Mouse (Mus musculus) lung, adult 2 months (tissue): ENCODE measurements at regions not wholly inside any gene's neighbourhood (a gene's known extent, or its start where the extent isn't known, plus 50 kb on each side); places are given as distances from the start of the nearest gene placed in this dataset.

ENCODE experiments used
- DNase-seq: peaks from one replicate; pipeline ENCODE4 v3.0.0; 2022
- H3K4me1 ChIP-seq: fragments of 200-500 bp; 2 replicates; pipeline ENCODE4 v1.6.1; 2011; ENCODE audit warnings: low read length; ENCODE audit not compliant: control insufficient read depth, insufficient read depth
- H3K4me3 ChIP-seq: fragments of 200-500 bp; replicated peaks from 2 replicates; pipeline ENCODE3; 2011; ENCODE audit warnings: low read depth, mild to moderate bottlenecking, control low read depth, low read length; ENCODE audit errors: extremely low read depth
- CTCF ChIP-seq: fragments of 200-500 bp; IDR thresholded peaks from 2 replicates; pipeline ENCODE4 v1.5.1; 2011; ENCODE audit warnings: mild to moderate bottlenecking, low read length, control low read depth; ENCODE audit not compliant: insufficient read depth
- POLR2A ChIP-seq: fragments of 200-500 bp; IDR thresholded peaks from 2 replicates; pipeline ENCODE4 v1.6.1; 2011; ENCODE audit warnings: low read depth, mild to moderate bottlenecking, control low read depth, low read length, borderline replicate concordance; ENCODE audit errors: extremely low read depth
- WGBS: fragments of 180-500 bp; shearing (Covaris S2); methylation state at CpG from one replicate; pipeline ENCODE4 v1.1.7; 2018; 5-methylcytosine and 5-hydroxymethylcytosine counted together

DNA sequence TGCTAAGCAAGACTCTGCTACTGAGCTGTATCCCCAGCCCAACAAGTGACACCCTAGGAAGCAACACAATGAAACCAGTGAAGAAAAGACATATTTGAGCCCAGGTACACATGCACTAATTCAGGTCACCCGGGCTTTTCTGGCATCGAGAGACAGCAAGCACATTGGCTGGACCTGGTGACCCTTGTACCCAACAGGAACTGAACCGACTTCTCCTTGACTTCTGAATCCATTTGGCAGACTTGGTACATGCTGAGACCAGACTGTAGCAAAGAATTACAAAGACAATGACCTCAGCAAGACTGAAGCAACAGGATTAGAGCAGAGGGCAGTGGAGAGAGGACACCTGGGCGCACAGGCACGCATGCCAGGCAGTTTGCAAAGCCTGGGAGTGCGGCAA lies 79.1 kb downstream of the Sema4f start:
- no peak overlapping the region for H3K4me3 ChIP-seq
- H3K4me1 ChIP-seq = no peaks in the 10 kb centered on the region
- TF ChIP-seq POLR2A (no peak), CTCF (no peak)
- no peak for DNase-seq
- WGBS = 85% methylated on average over 6 of the region's 6 CpGs

DNA sequence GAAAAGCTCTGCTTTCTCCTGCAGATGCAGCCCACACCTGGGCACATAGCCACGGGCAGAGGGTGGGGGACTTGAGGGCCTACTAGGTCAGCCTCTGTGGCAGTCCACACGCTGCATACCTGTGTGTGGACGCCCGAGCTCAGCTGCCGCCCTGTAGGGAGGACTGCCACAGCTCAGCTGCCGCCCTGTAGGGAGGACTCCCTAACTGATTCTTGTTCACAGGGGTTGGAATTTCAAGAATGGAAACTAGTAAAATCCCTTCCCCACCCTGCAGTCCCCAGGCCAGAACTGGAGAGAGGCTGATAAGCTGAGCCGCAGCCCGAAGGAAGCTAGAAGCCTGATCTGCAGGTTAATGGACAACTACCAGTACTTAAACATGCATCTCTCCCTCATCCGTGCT lies 82.0 kb upstream of the Hk2 start:
- DNase-seq = no peak
- H3K4me3 ChIP-seq = no peak overlapping the region
- WGBS = 78% methylated on average over 9 of the region's 9 CpGs

DNA sequence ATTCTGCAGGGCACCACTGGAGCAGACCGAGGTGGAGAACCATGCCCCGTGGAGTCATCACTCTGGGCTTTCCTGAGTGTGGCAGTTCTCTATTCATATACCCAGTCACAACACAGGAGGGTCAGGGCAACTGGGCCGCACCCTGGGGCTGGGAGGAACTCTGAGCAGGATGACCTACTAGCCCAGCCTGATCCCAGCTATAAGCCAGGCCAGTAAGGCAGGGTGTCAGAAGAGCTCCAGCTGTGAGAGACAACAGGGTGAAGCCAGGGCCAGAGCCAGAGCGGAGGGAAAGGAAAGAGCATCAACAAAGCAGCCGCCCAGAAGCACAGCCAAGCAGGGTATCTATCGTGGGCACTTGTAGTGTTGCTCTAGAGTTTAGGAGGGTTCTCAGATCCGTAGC lies 81.1 kb upstream of the Hk2 start:
- no peak for DNase-seq
- H3K4me3 ChIP-seq = no peak overlapping the region
- no peaks in the 10 kb centered on the region for H3K4me1 ChIP-seq
- TF ChIP-seq CTCF = no peak
- 68% methylated on average over 7 of the region's 7 CpGs for WGBS

More for the DNA sequence above, 82.0 kb upstream of the Hk2 start:
- no peak for TF ChIP-seq POLR2A
- TF ChIP-seq CTCF = no peak
- no peaks in the 10 kb centered on the region for H3K4me1 ChIP-seq

DNA sequence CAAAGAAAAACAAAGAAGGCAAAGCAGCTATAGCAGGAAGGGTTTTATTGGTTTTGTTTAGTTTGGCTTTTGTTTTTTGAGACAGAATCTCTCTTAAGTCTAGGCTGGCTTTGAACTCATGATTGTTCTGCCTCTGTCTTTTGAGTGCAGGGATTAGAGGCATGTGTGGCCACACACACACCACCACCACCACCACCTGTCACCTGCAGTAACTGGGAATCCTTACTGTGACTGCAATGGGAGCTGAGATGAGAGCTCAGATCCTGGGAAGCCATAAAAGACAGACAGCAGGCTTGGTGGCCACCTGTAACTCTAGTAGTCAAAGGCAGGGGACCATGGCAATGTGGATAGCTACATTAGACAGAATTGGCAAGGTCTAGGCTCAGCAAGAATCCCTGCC lies 80.5 kb upstream of the Hk2 start:
- no peaks in the 10 kb centered on the region for H3K4me1 ChIP-seq
- DNase-seq = no peak
- no peak for TF ChIP-seq POLR2A
- no peak for TF ChIP-seq CTCF
- no peak overlapping the region for H3K4me3 ChIP-seq

DNA sequence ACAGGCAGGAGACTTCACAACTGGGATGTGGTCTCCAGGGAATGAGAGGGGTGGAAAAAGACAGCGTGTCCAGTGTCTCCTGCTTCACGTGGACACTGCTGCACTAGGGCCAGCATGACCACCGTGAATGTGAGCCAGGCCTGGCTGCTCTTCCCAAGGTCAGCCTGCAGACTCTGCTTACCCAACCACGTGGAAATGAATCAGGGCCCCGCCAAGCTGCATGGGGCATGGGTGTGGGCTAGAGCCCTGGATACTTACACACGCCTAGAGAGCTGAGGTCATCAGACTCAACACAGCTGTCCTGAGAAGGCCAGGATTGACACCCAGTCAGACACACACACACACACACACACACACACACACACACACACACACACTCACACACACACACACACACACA lies 80.1 kb upstream of the Hk2 start:
- no peak for DNase-seq
- Histone ChIP-seq H3K4me1 (no peaks in the 10 kb centered on the region), H3K4me3 (no peak overlapping the region)
- 39% methylated on average over 6 of the region's 6 CpGs for WGBS
- no peak for TF ChIP-seq CTCF
- no peak for TF ChIP-seq POLR2A

DNA sequence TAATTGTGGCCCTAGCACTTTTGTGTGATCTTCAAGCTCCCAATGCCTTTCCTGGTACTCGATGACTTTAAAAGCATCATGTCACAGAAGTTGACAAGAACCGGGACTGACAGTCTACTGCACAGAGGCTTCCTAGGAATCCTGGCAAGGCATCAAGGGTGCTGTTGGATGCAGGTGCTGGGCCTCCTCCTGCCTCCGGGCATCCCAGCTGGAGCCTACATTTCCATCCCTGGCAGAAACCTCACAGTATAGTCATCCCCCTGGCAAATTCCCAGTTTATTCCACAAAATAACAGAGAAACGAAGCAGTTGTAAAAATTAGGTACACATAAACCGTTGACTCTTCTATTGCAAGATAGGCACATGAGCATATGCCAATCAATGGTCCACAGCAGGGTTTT lies 78.8 kb upstream of the Hk2 start:
- TF ChIP-seq CTCF = no peak
- no peak for TF ChIP-seq POLR2A
- no peak for DNase-seq
- 83% methylated on average over 5 of the region's 5 CpGs for WGBS
- H3K4me3 ChIP-seq = no peak overlapping the region
- no peaks in the 10 kb centered on the region for H3K4me1 ChIP-seq

DNA sequence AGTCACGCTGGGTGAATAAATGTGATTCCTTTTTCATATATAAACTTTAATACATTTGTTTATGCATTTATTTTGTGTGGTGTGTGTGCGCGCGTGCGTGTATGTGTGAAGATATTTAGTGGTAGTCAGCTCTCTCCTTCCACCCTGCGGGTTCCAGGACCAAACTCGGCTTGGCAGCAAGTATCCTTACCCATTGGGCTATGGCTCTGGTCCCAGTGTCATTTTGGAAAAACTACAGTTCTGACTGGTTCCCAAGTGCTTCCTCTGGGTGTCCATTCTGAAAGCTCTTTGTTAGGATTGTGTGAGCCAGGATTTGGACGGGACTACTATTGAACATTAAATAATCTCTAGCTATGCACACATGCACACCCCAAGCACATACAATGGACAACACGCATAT lies 76.3 kb upstream of the Hk2 start:
- 89% methylated on average over 9 of the region's 9 CpGs for WGBS
- no peak for DNase-seq
- TF ChIP-seq CTCF = no peak
- TF ChIP-seq POLR2A = no peak
- H3K4me1 ChIP-seq = no peaks in the 10 kb centered on the region
- no peak overlapping the region for H3K4me3 ChIP-seq

DNA sequence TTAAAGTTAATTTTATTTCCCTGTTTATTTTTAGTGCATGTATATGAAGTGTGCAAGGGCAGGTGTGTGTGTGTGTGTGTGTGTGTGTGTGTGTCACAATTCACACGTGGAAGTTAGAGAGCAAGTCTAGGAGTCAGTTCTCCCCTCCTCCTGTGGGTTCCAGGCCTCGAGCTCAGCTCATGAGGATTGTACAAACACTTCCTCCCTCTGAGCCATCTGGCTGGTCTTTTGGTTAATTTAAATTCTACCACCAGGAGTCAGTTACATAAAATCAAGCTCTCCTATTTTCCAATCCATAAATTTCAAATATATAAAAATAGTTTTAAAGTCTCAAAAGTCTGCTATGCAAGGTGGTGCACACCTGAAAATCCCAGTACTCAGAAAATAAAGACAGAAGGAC lies 73.3 kb upstream of the Hk2 start:
- WGBS = 34% methylated on average over 2 of the region's 2 CpGs
- TF ChIP-seq POLR2A (no peak), CTCF (no peak)
- DNase-seq = no peak
- H3K4me3 ChIP-seq = no peak overlapping the region
- no peaks in the 10 kb centered on the region for H3K4me1 ChIP-seq

DNA sequence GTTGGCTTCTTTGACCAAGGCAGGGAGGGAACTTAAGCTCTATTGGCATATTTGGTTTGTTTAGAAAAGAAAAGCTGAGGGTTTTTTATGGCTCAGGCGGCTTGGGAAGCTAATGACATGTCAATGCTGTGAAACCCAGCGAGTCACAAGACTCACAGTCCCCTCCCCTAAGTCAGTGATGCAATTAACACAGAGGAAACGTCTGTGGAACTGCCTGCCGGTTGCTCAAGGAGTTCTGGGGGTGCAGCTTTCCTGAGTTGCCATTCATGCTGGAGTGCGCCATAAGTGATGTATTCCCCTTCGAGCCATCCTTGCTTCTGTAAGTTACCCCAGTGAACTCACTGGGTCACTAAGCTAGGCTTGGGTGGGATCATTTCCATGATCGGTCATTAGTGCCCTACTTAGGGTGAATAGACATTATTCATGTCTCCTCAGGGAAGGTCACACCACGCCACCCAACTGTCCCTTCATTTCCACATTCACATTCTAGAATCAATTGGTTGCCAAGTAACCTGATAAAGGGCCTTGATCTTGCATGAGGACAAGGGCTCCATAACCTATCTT lies 72.4 kb upstream of the Hk2 start:
- Histone ChIP-seq H3K4me1 (no peaks in the 10 kb centered on the region), H3K4me3 (no peak overlapping the region)
- no peak for DNase-seq
- no peak for TF ChIP-seq POLR2A
- no peak for TF ChIP-seq CTCF
- WGBS = 66% methylated on average over 8 of the region's 8 CpGs

DNA sequence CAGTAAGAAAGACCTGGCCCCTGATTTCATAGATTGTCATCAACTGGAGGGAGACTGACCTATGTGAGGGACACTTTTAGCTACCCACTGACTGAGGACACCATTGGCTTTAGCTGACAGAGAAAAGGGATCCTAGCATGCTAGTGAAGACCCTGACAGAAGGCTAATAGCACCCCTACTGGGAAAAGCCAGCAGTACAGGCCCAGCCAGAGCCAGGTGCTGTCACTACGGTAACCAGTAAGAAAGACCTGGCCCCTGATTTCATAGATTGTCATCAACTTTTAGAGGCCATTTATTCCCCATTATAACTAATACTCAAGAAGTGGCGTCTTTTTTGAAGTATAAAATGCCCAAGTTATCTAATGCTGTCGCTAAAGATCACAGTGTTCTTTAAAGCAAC lies 70.2 kb upstream of the Hk2 start:
- peak; percentile 20 for DNase-seq
- TF ChIP-seq POLR2A (no peak), CTCF (peak; percentile 29; the same call in 1 of the 2 replicates)
- 50% methylated on average over 3 of the region's 3 CpGs for WGBS

DNA sequence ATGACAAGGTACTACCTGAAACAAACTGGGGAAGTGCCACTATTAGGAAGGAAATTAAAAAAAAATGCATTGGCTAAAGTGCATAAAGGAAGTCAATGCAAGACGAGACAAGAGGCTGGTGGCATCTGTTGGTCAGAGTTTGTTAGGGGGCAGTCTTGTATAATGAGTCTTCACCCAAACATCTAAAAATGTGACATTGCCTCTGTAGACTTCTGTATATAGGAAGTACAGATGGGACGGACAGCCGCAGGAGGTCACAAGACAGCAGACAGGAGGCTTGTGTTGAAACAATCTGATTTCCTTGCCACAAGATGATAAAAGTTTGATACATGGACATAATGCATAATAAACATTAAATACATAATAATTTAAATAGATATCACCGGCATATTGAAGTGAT lies 69.6 kb upstream of the Hk2 start:
- Histone ChIP-seq H3K4me3 (no peak overlapping the region), H3K4me1 (no peaks in the 10 kb centered on the region)
- 56% methylated on average over 4 of the region's 4 CpGs for WGBS
- TF ChIP-seq CTCF (no peak), POLR2A (no peak)
- DNase-seq = no peak

More for the DNA sequence above, 70.2 kb upstream of the Hk2 start:
- Histone ChIP-seq H3K4me1 (no peaks in the 10 kb centered on the region), H3K4me3 (no peak overlapping the region)
